Mouse (Mus musculus) bone marrow macrophage, adult 2 months (primary cell): Measurements from ENCODE around the gene Itsn1.

ENCODE experiments used
- CTCF ChIP-seq: IDR thresholded peaks from 2 replicates; pipeline ENCODE4 v1.5.1; 2012; ENCODE audit warnings: low read depth, mild to moderate bottlenecking, low read length, moderate library complexity
- POLR2A ChIP-seq: IDR thresholded peaks from 2 replicates; pipeline ENCODE4 v1.6.1; 2012; ENCODE audit warnings: mild to moderate bottlenecking, low read depth, low read length, borderline replicate concordance

DNA sequence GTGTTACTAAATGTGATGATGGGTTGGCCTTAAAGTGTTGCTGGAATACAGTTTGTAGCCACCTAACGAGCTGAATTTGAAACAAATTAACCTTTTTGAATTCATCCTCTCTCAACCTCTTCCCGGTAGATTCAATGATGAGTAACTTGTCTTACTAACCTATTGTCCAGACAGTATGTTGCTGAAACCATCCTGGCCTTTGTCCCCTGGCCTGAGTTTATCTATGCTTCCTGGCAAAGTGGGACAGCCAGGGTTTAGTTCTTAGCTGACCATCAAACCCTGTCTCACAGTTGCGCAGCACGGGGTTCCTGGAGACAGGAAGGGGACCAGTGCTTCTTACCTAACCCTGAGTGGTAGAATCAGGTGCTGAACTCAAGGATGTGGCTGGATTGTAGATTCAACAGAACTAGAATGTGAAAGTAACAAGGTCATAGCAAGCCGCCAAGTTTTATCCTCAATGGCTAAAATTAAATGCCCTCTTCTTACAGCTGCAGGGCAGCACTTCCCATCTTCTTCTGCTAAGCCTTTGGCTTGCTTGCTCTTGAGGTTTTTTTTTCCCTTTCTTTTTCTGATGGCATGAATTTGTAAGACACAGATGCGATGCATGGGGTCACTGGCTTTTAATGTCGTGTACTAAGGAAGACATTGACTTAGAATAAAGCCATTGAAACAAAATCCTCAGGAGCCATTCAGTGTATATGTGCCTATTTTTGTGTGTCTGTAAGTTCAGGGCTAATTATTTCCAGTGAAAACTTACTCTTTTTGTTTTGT is 7.2 kb downstream of the Itsn1 start:
- TF ChIP-seq CTCF: no peak
- no peak for TF ChIP-seq POLR2A
